Mouse (Mus musculus): ENCODE measurements at regions not wholly inside any gene's neighbourhood (a gene's known extent, or its start where the extent isn't known, plus 50 kb on each side); places are given as distances from the start of the nearest gene placed in this dataset.

DNA sequence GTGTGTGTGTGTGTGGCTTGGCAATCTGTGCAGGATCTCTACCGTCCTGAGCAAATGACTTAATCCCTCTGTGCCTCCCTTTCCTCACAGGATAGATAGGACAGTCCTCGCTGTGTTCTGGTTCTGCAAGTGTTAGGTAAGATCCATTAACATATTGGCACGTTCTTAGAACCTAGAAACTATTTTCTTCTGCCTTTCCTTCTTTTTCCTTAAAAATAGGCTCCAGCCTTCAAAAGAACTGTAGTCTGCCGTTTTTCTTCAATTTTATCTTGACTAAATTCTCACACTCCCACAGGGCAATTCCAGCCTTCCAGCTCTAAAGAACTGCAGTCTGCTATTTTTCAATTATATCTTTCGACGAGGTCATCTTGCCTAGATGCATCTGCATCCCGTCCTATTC lies 227.6 kb upstream of the Clint1 start:
- Histone ChIP-seq H3K27me3 (ENCODE audit: control insufficient read depth, insufficient read depth, low read length) (no peaks in the 10 kb centered on the region), H3K27ac (ENCODE audit: low read length) (no peak overlapping the region), H3K4me2 (ENCODE audit: low read depth, low read length) (no peak overlapping the region), H3K9me3 (replicated peaks; ENCODE audit: control insufficient read depth, low read length) (no peaks in the 10 kb centered on the region), H3K4me1 (ENCODE audit: control insufficient read depth, insufficient read depth, low read length) (no peaks in the 10 kb centered on the region), H3K9ac (ENCODE audit: low read length) (no peak overlapping the region), H3K4me3 (replicated peaks; ENCODE audit: low read length) (no peak overlapping the region), H3K36me3 (ENCODE audit: control insufficient read depth, insufficient read depth, low read length) (no peaks in the 10 kb centered on the region)
- no peak for ATAC-seq (ENCODE audit: insufficient read depth, low FRiP score)
- WGBS: 55% methylated on average over 7 of the region's 7 CpGs

DNA sequence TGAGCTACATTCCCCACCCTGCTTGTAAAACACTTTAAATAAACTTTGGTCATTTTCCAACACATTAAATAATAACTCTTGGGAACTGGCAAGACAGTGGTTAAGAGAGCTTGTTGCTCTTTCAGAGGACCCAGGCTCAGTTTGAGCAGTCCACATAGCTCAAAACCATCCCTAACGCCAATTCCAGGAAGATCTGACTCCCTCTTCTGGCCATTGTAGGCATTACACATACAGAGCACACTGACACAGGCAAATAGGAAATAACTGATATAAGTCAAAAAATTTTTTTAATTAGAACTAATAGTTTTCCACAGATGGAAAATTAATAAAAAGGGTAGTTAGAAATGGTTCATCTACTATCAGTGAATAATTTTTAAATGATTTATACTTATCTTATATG lies 222.6 kb upstream of the Clint1 start:
- Histone ChIP-seq H3K36me3 (ENCODE audit: control insufficient read depth, insufficient read depth, low read length) (no peaks in the 10 kb centered on the region), H3K9ac (ENCODE audit: low read length) (no peak overlapping the region), H3K4me1 (ENCODE audit: control insufficient read depth, insufficient read depth, low read length) (no peaks in the 10 kb centered on the region), H3K27me3 (ENCODE audit: control insufficient read depth, insufficient read depth, low read length) (no peaks in the 10 kb centered on the region), H3K9me3 (replicated peaks; ENCODE audit: control insufficient read depth, low read length) (no peaks in the 10 kb centered on the region), H3K4me2 (ENCODE audit: low read depth, low read length) (no peak overlapping the region), H3K4me3 (replicated peaks; ENCODE audit: low read length) (no peak overlapping the region), H3K27ac (ENCODE audit: low read length) (no peak overlapping the region)
- WGBS: 29% methylated on average over 1 of the region's 1 CpGs
- 0 out of 2 replicates have a peak, but pooled peaks have one; percentile 33 for ATAC-seq (ENCODE audit: insufficient read depth, low FRiP score)

GRCm38 (mm10) chr11:45634535-45635235 lies 217.2 kb upstream of the Clint1 start:
- no peaks in the 10 kb centered on the region for H3K9me3 ChIP-seq (replicated peaks; ENCODE audit: control insufficient read depth, low read length)
- H3K9ac ChIP-seq (ENCODE audit: low read length): no peak overlapping the region
- no peak overlapping the region for H3K4me2 ChIP-seq (ENCODE audit: low read depth, low read length)
- H3K27ac ChIP-seq (ENCODE audit: low read length): no peak overlapping the region
- no peaks in the 10 kb centered on the region for H3K4me1 ChIP-seq (ENCODE audit: control insufficient read depth, insufficient read depth, low read length)
- 51% methylated on average over 10 of the region's 10 CpGs for WGBS
- ATAC-seq (ENCODE audit: insufficient read depth, low FRiP score): no peak
- no peaks in the 10 kb centered on the region for H3K27me3 ChIP-seq (ENCODE audit: control insufficient read depth, insufficient read depth, low read length)
- H3K4me3 ChIP-seq (replicated peaks; ENCODE audit: low read length): no peak overlapping the region
- no peaks in the 10 kb centered on the region for H3K36me3 ChIP-seq (ENCODE audit: control insufficient read depth, insufficient read depth, low read length)

- no peak overlapping the region for H3K4me2 ChIP-seq (ENCODE audit: low read depth, low read length)
- H3K4me3 ChIP-seq (replicated peaks; ENCODE audit: low read length): no peak overlapping the region
- 81% methylated on average over 4 of the region's 4 CpGs for WGBS
- H3K4me1 ChIP-seq (ENCODE audit: control insufficient read depth, insufficient read depth, low read length): no peaks in the 10 kb centered on the region
- H3K27ac ChIP-seq (ENCODE audit: low read length): no peak overlapping the region
- no peak for ATAC-seq (ENCODE audit: insufficient read depth, low FRiP score)
- H3K27me3 ChIP-seq (ENCODE audit: control insufficient read depth, insufficient read depth, low read length): no peaks in the 10 kb centered on the region
- no peaks in the 10 kb centered on the region for H3K36me3 ChIP-seq (ENCODE audit: control insufficient read depth, insufficient read depth, low read length)
- H3K9me3 ChIP-seq (replicated peaks; ENCODE audit: control insufficient read depth, low read length): no peaks in the 10 kb centered on the region
- H3K9ac ChIP-seq (ENCODE audit: low read length): no peak overlapping the region
Observed at GRCm38 (mm10) chr11:45635896-45636295, 216.0 kb upstream of the Clint1 start.

DNA sequence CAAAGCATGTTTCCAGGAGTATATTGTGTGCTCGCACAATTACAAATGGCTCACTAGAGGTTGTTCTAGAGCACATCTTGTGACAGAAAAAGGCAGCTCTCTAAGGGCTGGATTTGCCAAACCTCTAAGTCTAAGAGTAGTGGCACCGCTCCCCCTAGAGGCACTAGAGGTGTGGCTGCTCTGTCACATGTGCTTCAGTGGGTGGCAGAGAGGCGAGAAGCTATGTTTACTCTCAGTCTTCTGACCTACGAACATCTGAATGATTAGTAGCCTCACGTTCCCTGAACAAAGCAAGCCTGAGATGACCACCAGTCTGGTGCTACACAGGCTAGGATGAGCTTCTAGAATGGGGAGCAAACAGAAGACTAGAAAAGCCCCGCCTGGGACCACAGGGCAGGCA lies 212.6 kb upstream of the Clint1 start:
- WGBS: 59% methylated on average over 6 of the region's 6 CpGs
- no peaks in the 10 kb centered on the region for H3K4me1 ChIP-seq (ENCODE audit: control insufficient read depth, insufficient read depth, low read length)
- H3K27me3 ChIP-seq (ENCODE audit: control insufficient read depth, insufficient read depth, low read length): no peaks in the 10 kb centered on the region
- no peak overlapping the region for H3K27ac ChIP-seq (ENCODE audit: low read length)
- no peaks in the 10 kb centered on the region for H3K9me3 ChIP-seq (replicated peaks; ENCODE audit: control insufficient read depth, low read length)
- H3K36me3 ChIP-seq (ENCODE audit: control insufficient read depth, insufficient read depth, low read length): no peaks in the 10 kb centered on the region
- no peak overlapping the region for H3K4me2 ChIP-seq (ENCODE audit: low read depth, low read length)
- H3K9ac ChIP-seq (ENCODE audit: low read length): no peak overlapping the region
- no peak for ATAC-seq (ENCODE audit: insufficient read depth, low FRiP score)
- no peak overlapping the region for H3K4me3 ChIP-seq (replicated peaks; ENCODE audit: low read length)

DNA sequence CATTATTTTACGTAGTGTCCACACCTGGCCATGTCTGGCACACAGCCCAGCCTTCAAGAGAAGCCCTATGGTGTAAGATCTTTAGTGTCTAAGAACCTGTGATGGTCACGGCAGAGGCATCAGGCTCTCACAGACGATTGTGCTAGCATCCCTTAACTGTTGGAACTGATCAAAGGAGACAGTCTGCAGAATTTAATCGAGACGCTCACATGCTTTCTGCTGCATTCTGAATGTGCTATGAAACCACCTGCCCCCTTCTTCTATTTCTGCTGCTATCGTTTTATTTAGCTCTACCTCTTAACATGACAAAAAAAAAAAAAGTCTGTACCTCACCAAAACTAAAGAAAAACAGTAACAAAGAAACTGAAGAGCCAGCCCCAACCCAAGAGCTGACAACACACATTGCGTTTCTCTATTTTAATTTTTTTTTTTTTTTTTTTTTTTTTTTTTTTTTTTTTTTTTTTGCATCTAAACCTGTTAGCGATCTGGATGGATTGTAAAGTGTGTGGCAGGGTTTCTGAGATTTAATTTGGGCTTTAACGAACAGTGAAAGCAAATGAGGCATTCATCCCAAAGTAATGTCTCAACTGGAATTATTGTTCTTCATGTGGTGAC lies 209.6 kb upstream of the Clint1 start:
- no peak overlapping the region for H3K9ac ChIP-seq (ENCODE audit: low read length)
- H3K4me2 ChIP-seq (ENCODE audit: low read depth, low read length): no peak overlapping the region
- no peaks in the 10 kb centered on the region for H3K27me3 ChIP-seq (ENCODE audit: control insufficient read depth, insufficient read depth, low read length)
- no peak overlapping the region for H3K4me3 ChIP-seq (replicated peaks; ENCODE audit: low read length)
- WGBS: 83% methylated on average over 9 of the region's 9 CpGs
- H3K9me3 ChIP-seq (replicated peaks; ENCODE audit: control insufficient read depth, low read length): no peaks in the 10 kb centered on the region
- H3K36me3 ChIP-seq (ENCODE audit: control insufficient read depth, insufficient read depth, low read length): no peaks in the 10 kb centered on the region
- H3K4me1 ChIP-seq (ENCODE audit: control insufficient read depth, insufficient read depth, low read length): no peaks in the 10 kb centered on the region
- ATAC-seq (ENCODE audit: insufficient read depth, low FRiP score): no peak
- H3K27ac ChIP-seq (ENCODE audit: low read length): no peak overlapping the region

- H3K9me3 ChIP-seq (replicated peaks; ENCODE audit: control insufficient read depth, low read length): no peaks in the 10 kb centered on the region
- no peaks in the 10 kb centered on the region for H3K4me1 ChIP-seq (ENCODE audit: control insufficient read depth, insufficient read depth, low read length)
- no peak overlapping the region for H3K4me2 ChIP-seq (ENCODE audit: low read depth, low read length)
- no peaks in the 10 kb centered on the region for H3K27me3 ChIP-seq (ENCODE audit: control insufficient read depth, insufficient read depth, low read length)
- WGBS: 82% methylated on average over 12 of the region's 12 CpGs
- H3K4me3 ChIP-seq (replicated peaks; ENCODE audit: low read length): no peak overlapping the region
- no peak overlapping the region for H3K9ac ChIP-seq (ENCODE audit: low read length)
- no peak overlapping the region for H3K27ac ChIP-seq (ENCODE audit: low read length)
- H3K36me3 ChIP-seq (ENCODE audit: control insufficient read depth, insufficient read depth, low read length): no peaks in the 10 kb centered on the region
- no peak for ATAC-seq (ENCODE audit: insufficient read depth, low FRiP score)
Observed at GRCm38 (mm10) chr11:45643629-45644325, 208.1 kb upstream of the Clint1 start.

- Histone ChIP-seq H3K4me1 (ENCODE audit: control insufficient read depth, insufficient read depth, low read length) (no peaks in the 10 kb centered on the region), H3K4me2 (ENCODE audit: low read depth, low read length) (no peak overlapping the region), H3K4me3 (replicated peaks; ENCODE audit: low read length) (no peak overlapping the region), H3K27me3 (ENCODE audit: control insufficient read depth, insufficient read depth, low read length) (no peaks in the 10 kb centered on the region), H3K27ac (ENCODE audit: low read length) (no peak overlapping the region), H3K9me3 (replicated peaks; ENCODE audit: control insufficient read depth, low read length) (no peaks in the 10 kb centered on the region), H3K9ac (ENCODE audit: low read length) (no peak overlapping the region), H3K36me3 (ENCODE audit: control insufficient read depth, insufficient read depth, low read length) (no peaks in the 10 kb centered on the region)
- 68% methylated on average over 3 of the region's 3 CpGs for WGBS
- no peak for ATAC-seq (ENCODE audit: insufficient read depth, low FRiP score)
Observed at GRCm38 (mm10) chr11:45645815-45646214, 206.0 kb upstream of the Clint1 start.

- Histone ChIP-seq H3K27ac (ENCODE audit: low read length) (no peak overlapping the region), H3K4me1 (ENCODE audit: control insufficient read depth, insufficient read depth, low read length) (no peaks in the 10 kb centered on the region), H3K4me2 (ENCODE audit: low read depth, low read length) (no peak overlapping the region), H3K36me3 (ENCODE audit: control insufficient read depth, insufficient read depth, low read length) (no peaks in the 10 kb centered on the region), H3K9me3 (replicated peaks; ENCODE audit: control insufficient read depth, low read length) (no peaks in the 10 kb centered on the region), H3K9ac (ENCODE audit: low read length) (no peak overlapping the region), H3K4me3 (replicated peaks; ENCODE audit: low read length) (no peak overlapping the region), H3K27me3 (ENCODE audit: control insufficient read depth, insufficient read depth, low read length) (no peaks in the 10 kb centered on the region)
- WGBS: 70% methylated on average over 3 of the region's 3 CpGs
- ATAC-seq (ENCODE audit: insufficient read depth, low FRiP score): no peak
Observed at GRCm38 (mm10) chr11:45647888-45648287, 204.0 kb upstream of the Clint1 start.

Measured in stomach, embryonic 16.5 days (tissue).